Mouse (Mus musculus) erythroblast, embryonic 14.5 days (primary cell): ENCODE measurements around the gene Tex14.

Source experiments
- GATA1 ChIP-seq: IDR thresholded peaks from 2 replicates; pipeline ENCODE4 v1.6.1; 2012; ENCODE audit warnings: low read length, inconsistent platforms, mixed read lengths
- TAL1 ChIP-seq: IDR thresholded peaks from 3 replicates; pipeline ENCODE4 v1.6.1; 2012; ENCODE audit warnings: low read length, inconsistent platforms, mixed read lengths

DNA sequence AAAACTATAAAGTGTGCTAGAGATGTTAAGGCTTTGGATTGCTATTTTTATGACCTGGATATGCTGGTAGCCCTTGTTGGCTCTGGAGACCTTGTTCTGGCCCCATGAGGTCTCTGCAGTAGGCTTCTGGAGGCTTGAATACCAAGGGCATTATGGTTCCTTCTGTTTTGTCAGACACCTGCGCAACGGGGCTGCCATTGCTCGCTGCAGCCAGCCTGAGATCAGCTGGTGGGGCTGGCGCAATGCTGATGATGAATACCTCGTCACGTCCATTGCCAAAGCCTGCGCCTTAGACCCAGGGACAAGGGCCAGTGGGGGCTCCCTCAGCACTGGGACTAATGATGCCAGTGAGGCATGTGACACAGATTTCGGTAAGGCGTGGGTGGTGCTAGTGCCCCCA is 197.4 kb downstream of the Tex14 start:
- TF ChIP-seq TAL1 = no peak
- TF ChIP-seq GATA1 = no peak
